Mouse (Mus musculus): ENCODE measurements around the gene Gm21973. TPM values are rescaled to one million over a fixed set of nuclear protein-coding genes. Genes with fewer than 3 reads are reported as not detected.

Gene Gm21973
- not detected in 2 replicates for total RNA-seq (2015; ENCODE audit: low replicate concordance)
- total RNA-seq (2017; ENCODE audit: low replicate concordance) = not detected in 2 replicates

DNA sequence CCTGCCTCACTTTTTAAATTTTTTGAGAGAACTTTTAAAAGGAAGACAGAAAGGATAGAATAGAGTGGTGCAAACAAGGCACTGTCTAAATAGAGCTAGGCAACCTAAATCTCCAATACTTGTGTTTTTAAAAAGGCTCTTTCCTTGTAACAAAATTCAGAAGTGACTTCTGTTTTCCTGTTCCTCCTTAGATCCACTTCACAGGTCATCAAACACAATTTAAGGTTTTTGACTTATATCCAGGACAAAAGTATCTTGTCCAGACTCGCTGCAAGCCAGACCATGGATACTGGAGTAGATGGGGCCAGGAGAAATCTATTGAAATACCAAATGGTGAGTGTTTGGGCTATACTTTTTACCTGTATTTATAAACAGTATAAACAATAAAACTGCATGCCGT, at the start of gene Gm21973:
Gene Gm21973, plus strand, starts transcription at position 301 of the 400 bp plus-strand sequence.
- no peak for ATAC-seq (replicated peaks; ENCODE audit: low FRiP score, poor library complexity, severe bottlenecking)

DNA sequence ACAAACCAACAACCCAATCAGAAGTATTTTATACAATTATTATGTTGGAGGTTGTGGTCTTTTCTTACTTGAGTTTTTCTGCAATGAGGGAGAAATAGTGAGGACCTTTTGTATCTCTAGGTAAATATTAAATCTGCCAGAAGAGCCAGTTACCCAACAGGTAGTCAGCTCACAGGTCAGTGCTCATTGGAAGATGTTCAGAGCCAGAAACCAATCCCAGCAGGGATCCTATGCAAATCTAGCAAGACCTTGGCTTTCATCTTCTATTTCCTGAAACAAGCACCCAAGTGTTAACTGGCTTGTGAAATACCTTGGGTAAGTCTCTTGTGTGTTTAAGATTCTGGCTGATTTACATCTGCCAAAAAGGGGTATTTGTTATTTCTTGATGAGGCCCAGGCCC, 48.8 kb upstream of the Gm21973 start:
- ATAC-seq (replicated peaks; ENCODE audit: low FRiP score, poor library complexity, severe bottlenecking) = no peak

DNA sequence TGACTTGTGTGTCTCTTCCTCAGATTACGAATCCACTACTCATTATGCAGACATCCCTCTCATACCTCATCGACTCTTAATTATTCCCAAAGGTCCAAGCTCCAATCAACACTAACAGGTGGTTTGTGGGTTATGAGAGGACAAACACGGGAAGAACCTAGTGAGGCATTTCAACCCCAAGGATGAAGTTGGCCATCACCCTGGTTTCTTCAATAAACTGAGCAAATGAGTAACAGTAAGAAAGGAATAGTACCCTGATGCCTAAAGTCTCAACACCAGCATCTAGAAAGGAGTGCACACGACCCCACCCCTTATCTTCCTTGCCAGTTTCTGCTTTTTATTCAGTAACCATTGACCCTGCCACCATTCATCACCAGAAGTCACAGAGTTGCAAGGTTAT, 47.7 kb upstream of the Gm21973 start:
- ATAC-seq (replicated peaks; ENCODE audit: low FRiP score, poor library complexity, severe bottlenecking) = no peak

DNA sequence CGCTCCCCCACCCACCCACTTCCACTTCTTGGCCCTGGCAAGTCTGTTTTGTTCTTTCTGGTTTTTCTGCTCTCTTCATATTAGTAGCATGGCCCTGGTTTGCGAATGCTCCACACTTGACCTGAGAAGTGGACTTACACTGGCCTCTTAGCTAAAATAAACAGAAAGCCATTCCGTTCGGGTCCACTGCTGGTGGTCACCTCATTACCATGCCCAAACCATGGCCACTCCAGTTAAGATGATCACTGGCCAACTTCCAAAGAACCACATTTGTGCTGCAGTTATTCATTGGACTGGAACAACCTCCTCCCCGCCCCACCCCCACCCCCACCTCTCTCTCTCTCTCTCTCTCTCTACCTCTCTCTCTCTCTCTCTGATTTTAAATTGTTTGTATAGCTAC, 43.6 kb upstream of the Gm21973 start:
- no peak for ATAC-seq (replicated peaks; ENCODE audit: low FRiP score, poor library complexity, severe bottlenecking)

DNA sequence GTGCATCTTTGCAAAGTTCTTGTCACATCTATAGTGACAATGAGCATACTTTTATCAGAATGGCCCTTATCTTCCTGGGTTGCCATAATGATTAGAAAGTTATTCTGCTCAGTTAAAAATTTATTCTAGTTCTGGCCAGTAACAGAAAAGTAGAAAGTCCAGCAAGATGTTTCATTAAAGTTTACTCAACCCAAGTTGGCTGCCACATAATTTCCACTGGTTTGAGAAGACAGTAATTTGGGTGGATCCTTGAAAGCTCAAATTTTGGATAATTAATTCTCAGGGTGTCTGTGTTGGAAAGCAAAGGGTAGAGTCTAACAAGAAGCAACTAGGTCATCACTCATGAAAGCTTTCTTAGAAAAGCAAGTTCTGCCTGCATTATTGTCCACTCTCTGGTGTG, 41.5 kb upstream of the Gm21973 start:
- no peak for ATAC-seq (replicated peaks; ENCODE audit: low FRiP score, poor library complexity, severe bottlenecking)

DNA sequence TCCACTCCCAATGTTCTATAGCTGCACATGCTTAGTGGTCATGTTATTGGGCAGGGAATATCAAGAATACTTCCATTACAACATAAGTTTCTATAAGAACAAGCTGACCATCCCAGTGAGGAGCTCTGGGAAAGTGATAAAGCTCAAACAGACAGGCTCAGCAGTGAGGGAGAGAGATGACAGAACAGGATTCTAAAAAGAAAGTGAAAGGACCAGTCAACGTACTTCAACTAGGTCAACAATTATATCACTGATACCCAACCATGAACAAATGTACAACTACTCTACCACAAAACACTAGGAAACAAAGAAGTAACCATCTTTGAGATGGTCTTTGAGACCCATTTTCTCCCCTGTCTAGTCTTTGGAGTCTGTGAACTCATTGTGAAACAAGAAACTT, 28.6 kb upstream of the Gm21973 start:
- ATAC-seq (replicated peaks; ENCODE audit: low FRiP score, poor library complexity, severe bottlenecking) = no peak

DNA sequence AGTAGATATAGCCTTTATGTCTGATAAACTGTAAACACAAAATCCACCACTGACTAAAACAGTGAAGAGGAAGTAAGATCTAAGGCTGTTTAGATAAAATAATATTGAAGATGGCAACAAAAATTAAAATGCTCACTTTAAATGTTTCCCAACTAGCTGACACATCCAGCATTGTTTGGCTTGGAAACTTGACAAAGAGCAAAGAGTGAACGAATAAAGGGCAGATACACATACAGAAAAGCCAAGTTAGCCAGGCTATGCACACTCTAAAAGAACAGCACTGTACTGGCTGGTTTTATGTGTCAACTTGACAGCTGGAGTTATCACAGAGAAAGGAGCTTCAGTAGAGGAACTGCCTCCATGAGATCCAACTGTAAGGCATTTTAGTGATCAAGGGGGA, 27.1 kb upstream of the Gm21973 start:
- ATAC-seq (replicated peaks; ENCODE audit: low FRiP score, poor library complexity, severe bottlenecking) = no peak

DNA sequence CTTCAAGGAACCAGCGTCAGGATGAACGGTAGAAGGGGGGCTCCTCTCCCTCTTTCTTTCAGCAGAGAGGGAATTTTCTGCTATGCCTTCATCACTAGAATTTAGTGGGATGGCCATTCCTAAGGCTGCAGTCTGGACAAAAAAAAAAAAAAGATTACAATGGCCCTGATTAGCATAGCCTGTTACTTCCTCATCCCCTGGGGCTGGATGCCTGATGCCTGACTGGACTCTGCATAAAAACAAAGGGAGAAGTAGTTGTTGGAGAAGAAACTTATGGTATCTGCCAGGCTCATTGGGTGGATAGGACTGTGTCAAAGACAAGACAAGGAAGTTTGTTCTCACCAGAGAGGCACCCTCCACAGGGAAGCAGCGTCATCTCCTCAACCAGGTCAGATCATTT, 25.7 kb upstream of the Gm21973 start:
- no peak for ATAC-seq (replicated peaks; ENCODE audit: low FRiP score, poor library complexity, severe bottlenecking)

DNA sequence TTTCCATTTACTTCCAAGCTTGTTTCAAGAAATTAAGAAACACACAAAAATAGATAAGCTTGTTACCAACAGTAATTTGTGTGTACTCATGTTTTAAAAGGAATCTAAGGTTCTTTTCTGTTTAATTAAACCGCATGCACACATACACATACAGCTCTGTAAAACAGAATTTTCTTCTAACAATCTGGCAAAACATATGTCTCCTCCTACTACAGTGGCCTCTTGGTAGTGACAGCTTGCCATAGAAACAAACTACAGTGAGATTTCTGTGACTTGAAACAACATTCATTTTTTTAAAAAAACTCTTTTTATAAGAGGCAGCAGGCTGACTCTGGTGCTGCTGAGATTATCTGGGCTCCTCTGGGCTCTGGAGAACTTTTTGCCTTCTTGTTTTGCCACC, 18.7 kb upstream of the Gm21973 start:
- ATAC-seq (replicated peaks; ENCODE audit: low FRiP score, poor library complexity, severe bottlenecking) = no peak

DNA sequence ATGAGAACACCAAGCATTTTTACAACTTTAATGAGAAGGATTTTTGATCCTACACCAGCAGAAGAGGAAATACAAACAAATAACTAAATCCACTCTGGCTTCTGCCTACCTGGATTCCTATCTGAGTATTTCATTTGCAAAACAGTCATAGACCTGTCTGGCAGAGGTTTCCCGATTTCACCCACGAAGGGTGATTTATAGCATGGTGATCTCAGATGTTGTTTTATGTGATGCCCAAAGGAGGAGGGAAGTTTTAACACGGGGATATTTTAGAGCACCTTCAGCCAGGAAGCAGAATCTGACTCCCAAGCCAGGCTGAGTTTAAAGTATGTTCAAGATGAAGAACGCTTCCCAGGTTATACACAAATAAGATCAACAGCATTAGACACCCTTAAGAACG, 13.4 kb upstream of the Gm21973 start:
- ATAC-seq (replicated peaks; ENCODE audit: low FRiP score, poor library complexity, severe bottlenecking) = no peak

DNA sequence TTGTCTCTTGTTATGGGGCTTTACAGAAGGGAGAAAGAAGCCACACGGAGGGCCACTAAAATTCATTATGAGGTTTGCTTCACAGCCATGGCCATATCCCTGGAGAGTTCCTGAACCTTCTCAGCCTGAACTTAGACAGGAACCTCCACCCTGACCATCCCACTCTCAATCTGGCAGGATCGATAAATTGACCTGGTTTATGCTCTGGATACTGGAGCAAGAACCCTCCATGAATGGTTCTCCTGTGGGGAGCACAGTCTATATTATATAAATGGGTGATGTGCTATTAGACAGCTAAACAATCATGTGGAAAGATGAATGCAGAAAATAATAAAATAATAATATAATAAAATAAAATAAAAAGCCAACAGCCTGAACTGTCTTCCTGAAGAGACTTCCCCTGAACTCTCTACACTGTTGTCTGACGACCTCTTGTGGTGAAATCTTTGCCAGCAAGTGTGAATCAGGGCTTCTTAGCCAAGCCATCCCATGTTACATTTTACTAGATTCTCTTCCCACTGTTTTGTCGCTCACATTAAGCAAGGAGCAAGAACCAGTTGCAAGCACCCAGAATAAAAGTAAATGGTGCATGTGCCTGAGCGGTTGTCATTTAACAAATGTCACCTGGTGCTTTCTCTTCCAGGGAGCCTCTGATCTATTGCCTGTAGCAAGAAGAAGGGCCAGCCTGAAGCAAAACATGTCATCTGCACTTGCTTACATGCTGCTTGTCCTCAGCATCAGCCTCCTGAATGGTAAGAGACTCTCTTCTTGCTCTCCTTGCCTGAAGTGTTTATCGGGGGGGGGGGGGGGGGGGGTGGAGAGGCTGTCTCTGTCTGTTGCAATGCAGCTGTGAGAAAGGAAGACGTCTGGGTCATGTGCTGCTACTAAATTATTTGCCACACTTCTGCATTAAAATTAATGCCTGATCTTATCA, 11.4 kb upstream of the Gm21973 start:
- ATAC-seq (replicated peaks; ENCODE audit: low FRiP score, poor library complexity, severe bottlenecking) = no peak

DNA sequence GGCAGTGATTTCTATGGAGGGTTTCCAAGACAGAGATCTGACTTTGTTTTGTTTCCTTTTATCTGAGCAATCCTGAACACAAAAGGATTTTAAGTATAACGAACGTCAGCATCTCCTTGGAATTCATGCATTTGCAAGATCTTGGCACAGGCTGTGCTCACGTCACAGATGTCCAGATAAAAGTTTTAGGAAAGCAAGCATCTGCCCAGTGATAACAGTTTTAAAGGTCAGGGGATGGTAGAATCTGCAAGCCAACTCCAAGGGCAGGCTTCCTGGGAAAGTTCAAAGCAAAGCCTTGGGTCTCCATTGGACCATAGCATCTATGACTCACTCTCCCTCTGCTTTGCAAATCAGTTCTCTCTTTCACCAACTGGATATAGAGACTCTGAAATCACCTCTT, 5.4 kb downstream of the Gm21973 start:
- no peak for ATAC-seq (replicated peaks; ENCODE audit: low FRiP score, poor library complexity, severe bottlenecking)

DNA sequence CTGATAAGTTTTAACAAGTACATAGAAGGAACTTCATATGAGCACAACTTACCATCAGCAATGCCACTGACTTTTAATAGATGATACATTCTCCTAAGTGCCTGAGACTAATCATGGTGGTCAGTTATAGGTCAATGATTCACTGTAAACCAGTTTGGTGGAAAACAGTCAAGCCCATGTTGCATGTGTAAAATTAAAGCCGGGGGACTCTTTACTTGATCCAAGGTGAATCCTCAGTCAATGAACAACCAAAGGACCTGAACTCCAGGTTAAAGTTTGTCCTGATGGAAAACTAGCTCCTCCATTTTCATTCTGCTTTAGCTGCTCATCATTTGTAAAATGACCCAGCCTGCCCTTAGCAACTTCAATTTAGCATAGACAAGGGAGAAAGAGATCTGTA, 7.4 kb downstream of the Gm21973 start:
- no peak for ATAC-seq (replicated peaks; ENCODE audit: low FRiP score, poor library complexity, severe bottlenecking)

DNA sequence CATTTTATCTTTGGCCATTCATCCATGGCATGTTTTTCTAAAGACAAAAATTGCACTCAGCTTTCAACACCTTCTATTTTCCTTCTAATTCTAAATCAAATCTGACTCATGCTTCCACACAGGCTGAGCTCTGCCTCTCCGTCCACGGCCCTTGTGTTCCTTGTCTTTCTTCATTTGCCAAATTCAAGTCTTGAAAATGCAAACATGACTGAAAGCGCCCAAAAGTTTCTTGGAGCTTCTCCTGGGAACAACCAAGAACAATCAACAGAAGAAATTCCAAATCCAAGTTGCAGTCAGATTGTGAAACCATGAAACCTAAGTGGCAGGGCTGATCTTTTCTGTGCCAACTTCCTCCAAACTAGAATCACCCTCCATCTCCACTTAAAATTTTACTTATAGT, 13.4 kb downstream of the Gm21973 start:
- no peak for ATAC-seq (replicated peaks; ENCODE audit: low FRiP score, poor library complexity, severe bottlenecking)

DNA sequence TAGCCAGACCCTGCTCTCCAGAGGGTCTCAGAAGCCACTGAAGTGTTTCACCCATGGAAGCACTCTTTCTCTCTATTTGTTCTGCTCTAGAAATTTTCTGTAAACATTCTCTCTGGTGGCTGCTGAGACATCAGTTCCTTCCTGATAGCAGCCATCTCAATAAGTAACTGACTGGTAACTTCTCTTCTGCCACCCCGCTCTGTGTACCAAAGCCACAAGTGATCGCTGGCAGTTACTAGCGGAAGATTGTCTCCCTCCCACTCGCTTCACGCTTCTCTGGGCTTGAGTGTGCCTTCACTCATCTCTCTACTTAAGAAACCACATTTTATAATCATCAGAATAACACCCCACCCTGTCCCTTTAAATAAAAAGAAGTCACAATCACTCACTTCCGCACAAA, 21.9 kb downstream of the Gm21973 start:
- no peak for ATAC-seq (replicated peaks; ENCODE audit: low FRiP score, poor library complexity, severe bottlenecking)

DNA sequence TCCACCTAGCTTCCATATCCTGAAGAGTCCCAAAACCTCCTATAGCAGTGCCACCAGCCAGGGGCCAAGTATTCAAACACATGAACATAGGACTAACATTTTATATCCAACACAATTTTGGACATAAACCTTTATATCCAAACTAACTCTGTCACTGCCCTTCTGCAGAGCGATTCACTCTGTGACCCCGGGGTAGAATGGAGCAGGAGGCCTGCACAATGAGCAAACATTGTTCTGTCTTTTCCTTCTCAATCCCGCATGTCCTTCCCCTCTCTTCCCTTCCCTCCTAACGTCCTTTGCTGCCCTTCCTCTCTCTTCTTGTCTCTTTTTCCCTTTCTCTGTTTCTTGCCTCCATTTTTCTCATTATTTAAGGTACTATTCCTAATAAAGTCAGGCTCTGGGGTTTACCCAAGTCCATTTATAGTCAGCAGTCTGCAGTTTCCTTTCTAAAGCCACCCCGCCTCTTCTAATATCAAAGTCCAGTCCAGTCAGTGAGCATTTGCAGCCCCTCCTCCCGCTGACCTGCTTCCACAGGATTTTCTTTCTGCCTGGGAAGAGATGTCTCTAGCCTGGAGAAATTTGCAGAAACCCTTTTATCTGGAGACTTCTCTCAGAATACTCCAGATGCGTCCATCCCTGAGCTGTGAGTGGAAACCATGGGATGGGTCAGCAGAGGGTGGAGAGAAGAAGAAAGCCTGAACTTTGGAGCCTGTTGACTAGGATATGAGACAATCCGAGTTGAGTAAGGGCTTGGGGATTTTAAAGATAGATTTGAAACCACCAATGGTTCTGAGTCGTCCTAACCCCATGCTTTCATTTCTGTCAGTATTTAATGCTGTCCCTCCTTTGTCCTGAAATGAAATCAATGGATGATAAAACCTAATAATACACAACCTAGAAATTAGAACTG, 33.1 kb downstream of the Gm21973 start, which contains the start of gene Agxt2:
Gene Agxt2, plus strand, starts transcription at position 494 of the 910 bp plus-strand sequence.
- ATAC-seq (replicated peaks; ENCODE audit: low FRiP score, poor library complexity, severe bottlenecking) = no peak

DNA sequence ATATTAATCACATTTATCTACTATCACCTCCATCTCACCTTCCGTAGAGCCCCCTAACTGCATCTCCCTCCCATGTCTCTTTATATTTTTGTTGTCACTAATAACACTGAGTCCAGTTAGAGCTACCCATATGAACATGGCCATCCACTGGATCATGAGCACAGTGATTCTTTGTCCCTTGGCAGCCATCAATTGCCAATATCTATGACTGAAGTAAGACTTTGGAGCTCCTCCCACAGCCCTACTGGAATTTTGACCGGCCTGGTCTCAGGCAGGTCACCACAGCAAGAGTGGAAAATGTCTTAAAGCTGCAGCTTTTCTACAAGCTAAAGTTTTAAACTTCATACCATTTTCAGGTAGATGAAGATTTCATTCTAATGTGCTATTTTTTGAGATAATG, 41.2 kb downstream of the Gm21973 start:
- ATAC-seq (replicated peaks; ENCODE audit: low FRiP score, poor library complexity, severe bottlenecking) = no peak

DNA sequence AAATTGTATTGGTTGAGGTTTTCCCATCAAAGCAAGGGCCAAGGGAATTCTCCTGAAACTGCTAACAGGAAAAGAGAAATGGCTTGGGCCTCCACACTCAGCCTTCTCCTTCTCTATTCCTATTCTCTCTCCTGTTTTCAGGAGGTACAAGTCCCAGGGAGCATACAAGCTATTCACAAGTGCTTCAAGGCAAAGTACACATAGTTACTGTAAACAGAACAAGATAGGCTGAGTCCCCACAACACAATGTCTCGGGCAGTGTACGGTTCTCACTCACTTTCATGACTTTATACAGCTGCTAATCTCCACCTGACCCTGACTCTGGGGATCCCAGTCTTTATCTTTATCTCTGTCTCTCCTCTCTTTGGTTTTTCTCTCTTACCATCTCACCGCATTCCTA, 50.2 kb downstream of the Gm21973 start:
- no peak for ATAC-seq (replicated peaks; ENCODE audit: low FRiP score, poor library complexity, severe bottlenecking)

DNA sequence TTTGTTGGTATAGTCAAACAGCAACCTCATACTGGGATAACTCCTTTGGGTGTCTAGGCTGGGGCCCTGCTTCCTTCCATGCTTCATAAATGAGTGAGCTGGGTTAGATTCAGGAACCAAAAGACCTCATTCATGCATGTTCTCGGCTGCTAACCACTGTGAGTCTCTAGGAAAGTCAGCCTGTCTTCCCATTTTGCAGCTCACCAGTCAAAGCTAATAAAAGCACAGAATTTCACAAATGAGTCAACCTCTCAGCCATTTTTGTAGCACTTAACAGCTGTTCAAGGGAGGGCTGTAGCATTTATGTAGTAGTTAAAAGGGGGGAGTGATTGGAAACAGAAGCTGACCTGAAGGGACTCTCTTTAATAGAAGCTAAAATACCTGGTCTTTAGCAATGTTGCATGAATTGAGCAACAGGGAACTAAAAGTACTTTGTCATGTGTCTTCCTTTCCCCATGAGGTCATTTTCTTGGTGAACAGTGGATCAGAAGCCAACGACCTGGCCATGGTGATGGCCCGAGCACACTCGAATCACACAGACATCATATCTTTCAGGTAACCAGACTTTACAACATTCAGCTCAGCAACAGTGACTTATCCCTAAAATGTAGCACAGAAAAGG, 53.3 kb downstream of the Gm21973 start:
- no peak for ATAC-seq (replicated peaks; ENCODE audit: low FRiP score, poor library complexity, severe bottlenecking)

DNA sequence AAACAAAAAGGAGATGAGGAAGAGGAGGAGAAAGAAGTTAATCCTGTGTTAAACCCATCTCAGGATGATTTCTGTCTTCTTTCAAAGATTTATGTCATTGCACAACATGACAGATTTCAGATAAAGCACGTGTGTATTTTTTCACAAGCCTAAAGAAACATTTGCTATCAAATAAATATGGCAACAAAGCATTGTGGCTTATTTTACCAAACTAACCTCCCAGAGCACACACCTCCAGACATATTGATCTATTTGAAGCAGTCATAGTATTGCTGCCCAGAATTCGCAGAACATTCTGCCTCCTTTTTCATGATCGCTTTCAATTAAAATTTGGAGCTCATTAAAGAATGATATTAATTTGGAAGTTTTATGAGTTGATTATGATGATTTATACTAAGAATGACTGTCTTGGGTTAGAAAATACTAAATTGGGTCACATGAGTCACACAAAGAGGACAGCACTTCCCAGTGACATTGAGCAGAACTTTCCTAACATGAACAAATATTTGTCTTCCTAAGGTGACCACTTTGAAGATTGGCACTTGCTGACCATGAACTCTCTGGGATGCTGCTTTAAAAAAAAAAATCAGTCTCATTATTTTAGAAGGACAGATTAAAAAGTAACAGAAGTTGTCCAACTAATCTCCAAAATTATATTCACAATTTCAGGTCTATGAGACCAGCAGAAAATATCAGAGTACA, 54.7 kb downstream of the Gm21973 start:
- ATAC-seq (replicated peaks; ENCODE audit: low FRiP score, poor library complexity, severe bottlenecking) = no peak
